In genomic region chr15:94475975-94476374, GRCm38 (mm10) we compare ENCODE assay signal across 36 mouse cellular contexts. TPM values are rescaled to one million over a fixed set of nuclear protein-coding genes. Genes with fewer than 3 reads are reported as not detected.
"Had no signal": no experiment of that assay in that cellular context is flagged by ENCODE, and none has a peak within 500 bp of the region (broad histone marks: within the 10 kb centered on the region; RNA-seq: fewer than 3 reads in every experiment).

No protein-coding gene starts in this region.

- H3K9me3 ChIP-seq: heart, embryonic 12.5 days; heart, embryonic 13.5 days; heart, embryonic 15.5 days; hindbrain, embryonic 10.5 days; hindbrain, embryonic 12.5 days; hindbrain, embryonic 13.5 days; hindbrain, embryonic 15.5 days; intestine, embryonic 15.5 days; kidney, embryonic 15.5 days had no signal

- H3K36me3 ChIP-seq: heart, embryonic 12.5 days; heart, embryonic 13.5 days; heart, embryonic 15.5 days; hindbrain, embryonic 10.5 days; hindbrain, embryonic 12.5 days; hindbrain, embryonic 13.5 days; hindbrain, embryonic 15.5 days; intestine, embryonic 15.5 days; kidney, embryonic 15.5 days had no signal

- DNase-seq: heart, postnatal 10 days; heart, postnatal 14 days; heart, postnatal 36 days; heart, postnatal 4 days; kidney, adult 11 months; kidney, adult 18-20 months; kidney, adult 2 months; kidney, adult 8-10 months; kidney, adult 9 months; kidney, postnatal 10 days; kidney, postnatal 14 days; kidney, postnatal 25 days; kidney, postnatal 36 days; kidney, postnatal 4 days; layer of hippocampus, adult 9-11 months; layer of hippocampus, postnatal 36 days had no signal

- ATAC-seq: hindbrain, embryonic 16.5 days; hindbrain, postnatal 0 days; inflammation-experienced regulatory T-cells, adult 6 months; intestine, embryonic 15.5 days; intestine, embryonic 16.5 days; intestine, postnatal 0 days had no signal

- H3K4me2 ChIP-seq: heart, embryonic 11.5 days; heart, embryonic 12.5 days; heart, embryonic 13.5 days; heart, embryonic 15.5 days; hindbrain, embryonic 12.5 days; hindbrain, embryonic 13.5 days; hindbrain, embryonic 14.5 days; hindbrain, embryonic 15.5 days; intestine, embryonic 15.5 days; kidney, embryonic 15.5 days had no signal

- H3K27ac ChIP-seq: heart, embryonic 13.5 days; heart, embryonic 15.5 days; hindbrain, embryonic 10.5 days; hindbrain, embryonic 12.5 days; hindbrain, embryonic 13.5 days; hindbrain, embryonic 14.5 days; hindbrain, embryonic 15.5 days; hindbrain, postnatal 0 days; intestine, embryonic 15.5 days; kidney, embryonic 15.5 days; kidney, postnatal 0 days; layer of hippocampus, adult 2 months; left cerebral cortex, adult 2 months had no signal

- H3K4me1 ChIP-seq: heart, embryonic 12.5 days; heart, embryonic 13.5 days; heart, embryonic 15.5 days; intestine, embryonic 15.5 days had no signal

- H3K9ac ChIP-seq: heart, embryonic 12.5 days; heart, embryonic 13.5 days; heart, embryonic 15.5 days; hindbrain, embryonic 12.5 days; hindbrain, embryonic 13.5 days; hindbrain, embryonic 14.5 days; hindbrain, embryonic 15.5 days; intestine, embryonic 15.5 days; kidney, embryonic 15.5 days had no signal

- H3K4me3 ChIP-seq: heart, embryonic 12.5 days; heart, embryonic 13.5 days; heart, embryonic 15.5 days; hindbrain, embryonic 10.5 days; hindbrain, embryonic 12.5 days; hindbrain, embryonic 13.5 days; hindbrain, embryonic 15.5 days; intestine, embryonic 15.5 days; kidney, embryonic 15.5 days; layer of hippocampus, adult 2 months; left cerebral cortex, adult 2 months had no signal

- H3K27me3 ChIP-seq: heart, embryonic 12.5 days; heart, embryonic 13.5 days; heart, embryonic 15.5 days; hindbrain, embryonic 12.5 days; hindbrain, embryonic 13.5 days; hindbrain, embryonic 15.5 days; intestine, embryonic 15.5 days; kidney, embryonic 15.5 days had no signal

RNA-seq across cellular contexts. Expression of gene Adamts20, which starts 10.8 kb away (rescaled TPM):
- total RNA-seq: hematopoietic stem cell, adult 5-6 weeks had no signal
- polyA plus RNA-seq: inflammation-experienced regulatory T-cells, adult 6 months had no signal
